Mouse (Mus musculus) erythroblast, adult 5-6 weeks (primary cell): ENCODE results near the gene Sh2d2a. TPM values are rescaled to one million over a fixed set of nuclear protein-coding genes. Genes with fewer than 3 reads are reported as not detected.
"Not testable (repeated sequence)": the region's sequence is repeated elsewhere in the genome, so short reads cannot be mapped to it uniquely, and the experiment has no call there.

Experiments
- ATAC-seq: replicated peaks from 2 replicates; pipeline ENCODE4 v1.8.0; 2016; ENCODE audit warnings: moderate number of reproducible peaks, mild to moderate bottlenecking, moderate TSS enrichment, inconsistent platforms; ENCODE audit not compliant: poor library complexity, low FRiP score, severe bottlenecking
- total RNA-seq, 2 experiments: library from RNA; stranded (forward) in 1 of 2; stranded (reverse) in 1 of 2; fragments of 150-400 nt in 1 of 2; fragments of 200-764, 138-1000 nt in 1 of 2; gene quantifications; 2 replicates each; pipeline versions ENCODE4 v1.2.3 to v1.2.4; 2015 to 2017; ENCODE audit warnings: low replicate concordance in 2 of 2

The Sh2d2a gene
- not detected in 2 replicates for total RNA-seq (2015; ENCODE audit: low replicate concordance)
- total RNA-seq (2017; ENCODE audit: low replicate concordance), result not detected in 2 replicates

DNA sequence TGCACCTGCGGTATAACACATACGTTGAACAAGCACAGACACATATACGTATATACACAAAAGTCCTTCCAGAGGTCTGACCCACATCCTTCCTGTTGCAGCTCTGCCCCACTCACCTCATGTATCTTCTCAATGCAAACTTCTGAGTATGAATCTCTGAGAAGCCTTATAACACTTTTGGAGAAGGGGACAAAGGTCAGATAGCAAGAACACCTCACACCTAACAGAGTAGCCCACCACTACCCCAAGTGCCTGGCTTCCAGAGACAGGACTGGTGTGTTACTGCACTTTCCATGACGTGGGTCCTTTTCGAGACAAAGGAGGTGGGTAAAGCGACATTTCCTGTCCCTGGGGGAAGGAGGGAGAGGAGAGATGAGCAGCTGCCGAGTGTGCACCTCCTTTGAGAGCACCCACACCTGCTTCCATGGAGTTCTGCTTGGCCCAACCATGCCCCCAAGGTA, at the start of gene Sh2d2a:
Sh2d2a (plus strand) TSS at position 106 of the 461 bp plus-strand sequence.
- ATAC-seq, result no peak

DNA sequence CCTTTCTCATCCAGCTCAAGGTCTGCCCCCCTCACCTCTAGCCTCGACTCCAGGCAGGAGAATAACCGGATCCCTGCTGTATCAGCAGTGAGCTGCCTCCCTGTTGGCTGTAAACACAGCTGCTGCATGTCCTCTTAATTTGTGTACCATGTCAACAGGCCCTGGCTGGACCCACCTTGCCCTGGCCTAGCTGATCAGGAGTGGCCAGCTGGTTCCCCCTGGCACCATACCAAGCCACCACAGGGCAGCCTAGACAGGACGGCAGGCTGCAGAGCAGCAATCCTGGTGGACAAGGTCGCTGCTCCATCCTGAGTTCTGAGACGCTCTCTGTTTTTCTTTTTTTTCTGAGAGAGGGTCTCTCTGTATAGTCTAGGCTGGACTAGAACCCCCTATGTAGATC, 44.9 kb upstream of the Sh2d2a start:
- ATAC-seq, result no peak

DNA sequence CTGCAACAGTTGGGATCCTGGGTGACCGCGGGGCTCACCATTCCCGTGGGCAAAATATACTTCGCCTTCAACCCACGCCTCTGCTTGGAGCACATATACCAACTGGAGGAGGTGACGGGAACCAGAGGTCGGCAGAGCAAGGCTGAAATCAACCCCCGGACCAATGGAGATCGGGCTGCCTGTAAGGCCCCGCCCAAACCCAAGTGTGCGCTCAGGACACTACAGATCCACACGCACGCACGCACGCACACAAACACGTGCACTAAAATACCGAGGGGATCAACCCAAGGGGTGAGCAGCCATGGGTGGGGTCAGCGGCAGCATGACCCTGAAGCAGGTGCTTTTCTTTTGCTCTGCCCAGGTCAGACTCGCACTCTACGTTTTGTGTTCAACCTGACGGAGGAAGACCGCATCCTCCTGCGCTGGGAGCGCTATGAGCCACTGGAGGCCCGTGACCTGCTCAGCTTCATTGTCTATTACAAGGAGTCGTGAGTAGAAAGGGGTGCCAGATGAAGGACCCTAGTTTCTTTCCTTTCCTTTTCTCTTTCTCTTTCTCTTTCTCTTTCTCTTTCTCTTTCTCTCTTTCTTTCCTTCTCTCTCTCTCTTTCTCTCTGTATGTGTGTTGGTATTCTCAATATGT, 42.4 kb upstream of the Sh2d2a start:
- no peak for ATAC-seq

DNA sequence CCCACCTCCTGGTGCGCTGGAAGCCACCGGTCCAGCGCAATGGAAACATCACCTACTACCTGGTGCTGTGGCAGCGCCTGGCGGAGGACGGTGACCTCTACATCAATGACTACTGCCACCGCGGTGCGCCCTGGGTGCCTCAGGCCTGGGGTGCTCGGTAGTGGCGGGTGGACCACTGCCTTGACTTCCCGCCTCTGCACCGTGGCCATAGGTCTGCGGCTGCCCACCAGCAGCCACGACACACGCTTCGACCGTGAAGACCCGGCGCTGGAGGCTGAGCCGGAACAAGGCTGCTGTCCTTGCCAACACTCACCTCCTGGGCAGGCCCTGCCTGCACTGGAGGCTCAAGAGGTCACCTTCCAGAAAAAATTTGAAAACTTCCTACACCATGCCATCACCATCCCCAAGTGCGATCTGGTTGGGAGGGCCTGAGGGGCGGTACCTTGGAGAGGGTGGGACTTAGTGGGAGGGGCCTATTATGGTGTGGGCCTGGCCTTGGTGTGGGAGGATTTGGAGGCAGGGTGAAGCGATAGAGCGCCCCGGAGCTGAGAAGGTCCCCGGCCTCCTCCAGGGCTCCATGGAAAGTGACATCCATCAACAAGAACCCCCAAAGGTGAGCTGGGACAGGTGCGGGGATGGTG, 37.1 kb upstream of the Sh2d2a start:
- ATAC-seq, result no peak

DNA sequence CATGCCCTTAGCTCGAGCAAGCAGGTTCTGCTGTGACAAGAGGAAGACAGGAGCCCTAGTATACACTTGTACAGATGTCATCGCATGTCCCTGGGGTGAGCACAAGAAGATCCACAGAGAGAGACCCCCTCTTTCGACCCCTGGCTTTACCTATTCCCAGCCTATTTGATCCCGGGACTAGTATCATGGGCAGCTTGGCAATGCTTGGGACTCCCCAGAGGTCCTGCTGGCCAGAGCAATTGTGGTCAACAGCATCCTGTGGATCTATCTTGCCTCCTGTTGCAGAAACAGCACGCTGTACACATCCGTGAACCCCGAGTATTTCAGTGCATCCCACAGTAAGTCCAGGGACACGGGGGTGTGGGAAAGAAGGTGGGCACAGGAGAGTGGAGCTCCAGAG, 35.3 kb upstream of the Sh2d2a start:
- no peak for ATAC-seq

DNA sequence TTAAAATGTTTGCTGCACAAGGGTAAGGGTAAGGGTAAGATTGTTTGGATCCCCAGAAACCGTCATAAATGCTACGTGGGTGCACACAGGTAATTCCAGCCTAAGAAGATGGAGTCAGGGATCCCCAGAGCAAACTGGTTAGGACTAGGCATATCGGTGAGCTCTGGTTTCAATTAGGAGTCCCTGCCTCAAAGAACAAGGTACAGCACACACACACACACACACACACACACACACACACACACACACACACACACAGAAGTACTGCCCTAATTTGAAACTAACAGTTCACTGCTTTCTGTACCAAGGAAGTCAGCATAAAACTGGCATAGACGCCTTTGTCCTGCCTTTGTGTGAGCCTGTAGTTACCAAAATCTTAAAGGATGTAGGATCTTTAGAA, 34.1 kb upstream of the Sh2d2a start:
- ATAC-seq, result no peak

DNA sequence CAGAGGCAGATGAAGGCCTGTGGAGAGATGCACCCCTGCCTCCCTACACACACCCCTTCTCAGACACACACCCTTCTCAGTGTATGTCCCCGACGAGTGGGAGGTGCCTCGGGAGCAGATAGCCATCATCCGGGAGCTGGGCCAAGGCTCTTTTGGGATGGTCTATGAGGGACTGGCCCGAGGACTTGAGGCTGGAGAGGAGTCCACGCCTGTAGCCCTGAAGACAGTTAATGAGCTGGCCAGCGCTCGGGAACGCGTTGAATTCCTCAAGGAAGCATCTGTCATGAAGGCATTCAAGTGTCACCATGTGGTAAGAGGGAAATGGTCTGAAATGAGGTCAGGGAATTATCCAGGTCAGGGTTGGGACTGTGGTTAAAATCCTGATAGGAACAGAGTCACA, 33.7 kb upstream of the Sh2d2a start:
- no peak for ATAC-seq

DNA sequence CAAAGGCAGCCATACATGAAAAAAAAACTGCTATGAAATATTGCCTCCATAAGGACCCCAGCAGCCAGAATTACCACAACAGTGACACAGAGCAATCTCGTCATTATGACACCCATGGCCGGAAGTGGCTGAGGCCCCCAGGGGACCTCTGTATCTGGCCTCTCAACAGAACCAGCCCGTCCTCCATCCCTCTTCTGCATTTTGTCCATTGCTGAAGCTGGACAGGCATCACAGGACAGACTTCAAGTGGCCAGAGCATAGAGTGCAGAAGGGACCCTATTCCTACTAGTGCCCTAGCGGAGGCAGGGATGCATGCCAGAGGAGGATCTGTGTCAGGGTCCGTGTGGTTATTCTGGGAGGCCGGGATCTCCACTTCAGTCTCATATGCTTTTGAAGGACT, 30.4 kb upstream of the Sh2d2a start:
- ATAC-seq, result no peak

DNA sequence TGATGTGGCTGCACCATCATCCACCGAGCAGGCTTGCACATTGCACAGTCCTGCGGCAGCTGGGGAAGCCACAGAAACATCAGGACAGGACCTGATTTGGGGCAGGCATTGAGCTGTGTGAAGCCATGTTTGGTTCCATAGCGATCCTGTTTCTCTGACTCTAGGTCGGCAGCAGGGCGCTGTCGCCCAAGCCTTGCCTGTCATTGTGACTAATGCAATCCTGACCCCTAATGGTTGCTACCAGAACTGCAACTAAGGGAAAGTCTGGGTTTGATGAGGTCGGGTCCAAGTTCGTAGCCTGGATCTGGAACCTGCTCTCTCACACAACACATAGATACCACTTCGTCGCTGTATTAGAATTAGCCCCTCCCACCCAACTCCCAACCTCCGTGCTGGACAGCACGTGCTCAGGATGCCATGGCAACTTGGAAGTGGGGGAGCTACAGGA, 29.9 kb upstream of the Sh2d2a start:
- ATAC-seq, result peak; percentile 80

DNA sequence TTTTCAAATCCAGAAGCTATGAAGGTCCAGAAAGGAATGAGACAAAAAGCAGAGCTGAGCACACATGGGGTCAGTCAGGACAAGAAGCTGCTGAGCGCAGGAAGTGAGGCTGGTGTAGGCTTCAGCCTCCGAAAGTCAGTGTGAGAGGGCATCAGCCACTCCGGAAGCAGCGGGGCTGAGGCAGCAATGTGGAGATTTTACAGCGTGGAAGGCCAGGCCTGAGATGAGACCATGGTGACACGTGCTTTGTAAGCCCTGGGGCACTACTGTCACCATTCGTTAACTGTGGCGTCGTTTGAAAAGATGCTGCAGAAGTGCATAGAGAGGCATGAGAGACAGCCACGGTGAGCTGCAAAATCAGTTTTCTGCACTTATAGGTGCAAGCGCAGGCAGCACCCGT, 28.3 kb upstream of the Sh2d2a start:
- ATAC-seq, result no peak

DNA sequence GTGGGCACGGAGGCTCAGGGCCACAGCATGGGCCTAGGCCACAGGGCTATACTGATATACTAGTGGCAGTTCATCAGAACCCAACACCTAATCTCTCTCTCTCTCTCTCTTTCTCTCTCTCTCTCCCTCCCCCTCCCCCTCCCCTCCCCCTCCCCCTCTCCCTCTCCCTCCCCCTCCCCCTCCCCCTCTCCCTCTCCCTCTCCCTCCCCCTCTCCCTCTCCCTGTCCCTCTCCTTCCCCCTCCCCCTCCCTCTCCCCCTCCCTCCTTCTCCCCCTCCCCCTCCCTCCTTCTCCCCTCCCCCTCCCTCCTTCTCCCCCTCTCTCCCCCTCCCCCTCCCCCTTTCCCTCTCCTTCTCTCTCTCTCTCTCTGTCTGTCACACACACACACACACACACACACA, 22.3 kb upstream of the Sh2d2a start, which contains the start of gene Pear1:
Pear1 (minus strand) TSS at position 101 of the 400 bp plus-strand sequence.
- not testable (repeated sequence) for ATAC-seq

DNA sequence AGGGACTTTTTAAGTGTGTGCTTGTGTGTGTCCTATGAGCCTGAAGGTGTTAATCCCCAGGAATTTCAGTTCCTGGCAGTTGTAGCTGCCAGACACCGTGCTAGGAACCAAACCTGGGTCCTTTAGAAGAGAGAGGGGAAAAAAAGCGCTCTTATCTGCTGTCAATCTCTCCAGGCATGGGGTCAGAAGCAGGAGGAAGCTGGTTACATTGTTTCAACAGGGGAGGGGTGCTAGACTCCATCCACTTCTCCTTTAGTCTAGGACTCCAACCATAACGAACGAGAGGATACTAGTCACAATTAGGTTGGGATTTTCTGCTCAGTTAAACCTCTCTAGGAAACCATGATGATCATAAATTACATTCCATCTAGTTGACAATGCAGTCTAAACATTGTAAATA, 18.1 kb upstream of the Sh2d2a start:
- no peak for ATAC-seq

DNA sequence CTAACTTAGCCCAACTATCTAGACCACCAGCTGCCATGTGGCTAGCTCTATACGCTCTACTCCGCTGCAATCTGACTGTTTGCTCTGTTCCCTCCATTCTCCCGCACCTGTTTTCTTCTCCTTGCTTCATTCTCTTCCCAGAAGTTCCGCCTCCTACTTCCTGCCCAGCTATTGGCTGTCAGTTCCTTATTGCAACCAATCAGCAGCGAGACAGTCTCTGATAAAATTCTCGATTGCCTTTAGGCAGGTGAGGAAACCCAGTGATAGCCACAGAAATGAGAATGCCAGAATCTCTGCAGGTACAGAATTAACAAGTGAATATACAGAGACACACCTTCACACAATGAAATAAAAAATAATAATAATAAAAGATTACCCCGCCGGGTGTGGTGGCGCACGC, 17.5 kb upstream of the Sh2d2a start:
- ATAC-seq, result no peak

DNA sequence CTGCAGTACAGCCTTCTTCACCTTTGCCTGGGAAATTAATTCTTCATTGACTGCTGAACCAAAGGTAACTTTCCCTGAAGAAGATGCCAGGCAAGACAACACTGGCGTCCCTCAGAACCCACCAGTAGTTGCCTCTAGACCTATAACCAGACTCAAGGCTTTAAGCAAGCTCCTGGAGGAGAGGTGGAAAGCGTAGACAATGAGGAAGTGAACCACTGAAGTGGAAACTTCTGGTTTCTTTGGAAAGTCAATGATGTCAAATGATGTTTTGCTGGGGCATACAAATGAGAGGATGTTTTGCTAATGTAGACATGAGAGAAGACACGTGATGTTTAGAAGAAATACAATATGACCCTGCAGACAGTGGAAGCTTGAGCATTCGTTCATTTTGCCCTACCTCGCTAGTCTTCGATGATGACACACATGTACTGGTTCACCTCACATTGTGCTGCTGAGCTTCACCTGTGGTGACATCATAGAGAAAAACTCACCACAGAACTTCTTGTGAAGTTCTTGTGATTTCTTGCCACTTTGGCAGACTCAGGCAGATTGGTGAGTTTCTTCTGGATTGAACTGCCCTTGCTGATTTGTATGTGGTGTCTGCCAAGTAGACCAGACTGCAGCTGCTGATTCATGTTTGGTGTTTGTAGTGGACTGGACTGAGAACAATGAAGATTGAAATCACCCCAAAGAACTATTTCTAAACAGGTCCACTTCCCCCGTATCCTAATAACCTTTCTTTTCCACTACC, 14.3 kb upstream of the Sh2d2a start:
- ATAC-seq, result no peak

DNA sequence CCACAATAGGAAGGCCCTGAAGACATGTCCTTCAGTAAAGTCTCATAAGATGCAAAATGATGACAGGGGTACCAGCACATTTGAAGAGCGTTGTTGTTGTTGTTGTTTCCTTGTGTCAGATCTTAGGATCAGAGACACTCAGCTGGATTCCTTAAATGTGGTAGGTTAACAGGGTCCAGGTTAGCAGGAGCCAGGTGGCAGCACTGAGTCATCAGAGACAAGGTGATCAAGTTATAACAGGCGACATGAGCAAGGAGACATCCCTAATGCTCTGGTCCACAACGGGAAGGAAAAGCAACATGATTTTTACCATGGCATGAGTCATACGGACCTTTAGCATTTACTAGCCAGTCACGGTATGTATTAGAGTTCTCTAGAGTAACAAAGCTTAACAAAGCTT, 13.1 kb upstream of the Sh2d2a start:
- no peak for ATAC-seq

DNA sequence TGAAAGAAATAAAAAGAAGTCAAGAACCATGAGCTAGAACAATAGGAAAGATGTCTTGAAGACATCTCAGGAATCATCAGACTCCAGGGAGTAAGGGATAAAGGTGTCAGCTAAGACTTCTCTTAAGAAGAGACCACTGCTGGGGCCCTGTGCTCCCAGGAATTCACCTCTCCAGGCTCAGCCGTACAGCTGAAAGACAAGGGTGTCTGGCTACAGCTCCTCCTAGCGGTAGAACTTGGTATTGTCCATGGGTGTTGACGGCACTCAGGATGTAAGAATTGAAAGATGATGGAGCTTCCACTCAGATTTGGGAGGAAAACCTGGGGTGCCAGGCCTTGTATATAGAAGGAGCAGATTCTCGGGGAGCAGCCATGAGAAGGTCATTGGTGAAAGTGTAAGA, 7.9 kb upstream of the Sh2d2a start:
- ATAC-seq, result peak; percentile 88

DNA sequence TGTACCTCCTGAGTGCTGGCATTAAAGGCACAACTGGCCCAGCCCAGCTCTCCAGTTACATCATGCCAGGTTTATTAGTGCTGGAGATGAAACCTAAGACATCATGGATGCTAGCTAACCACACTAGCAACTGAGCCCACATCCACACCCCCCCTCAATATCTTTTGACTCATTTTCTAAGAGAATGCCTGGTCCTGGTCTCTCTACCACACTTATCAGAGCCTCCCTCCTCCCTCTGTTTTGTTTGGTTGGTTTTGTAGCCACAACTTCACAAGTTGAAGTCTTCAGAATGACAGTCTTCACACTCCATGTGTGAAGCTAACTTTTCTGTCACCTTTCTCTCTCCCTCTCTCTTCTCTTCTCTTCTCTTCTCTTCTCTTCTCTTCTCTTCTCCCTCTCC, 5.7 kb upstream of the Sh2d2a start:
- ATAC-seq, result no peak

DNA sequence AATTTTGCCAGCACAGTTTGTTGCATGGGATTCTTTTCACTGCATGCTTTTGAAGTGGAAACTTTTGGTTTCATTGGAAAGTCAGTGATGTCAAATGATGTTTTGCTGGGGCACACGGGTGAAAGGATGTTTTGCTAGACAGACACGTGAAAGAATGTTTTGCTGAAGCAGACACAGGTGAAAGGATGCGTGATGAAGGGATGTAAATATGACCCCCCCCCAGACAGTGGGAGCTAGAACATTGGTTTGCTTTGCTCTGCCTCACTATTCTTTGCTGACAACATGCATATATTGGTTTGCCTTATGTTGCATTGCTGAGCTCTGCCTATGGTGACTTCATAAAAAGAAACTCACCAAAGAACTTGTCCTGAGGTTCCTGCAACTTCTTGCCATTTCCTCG, 1.6 kb upstream of the Sh2d2a start:
- no peak for ATAC-seq

DNA sequence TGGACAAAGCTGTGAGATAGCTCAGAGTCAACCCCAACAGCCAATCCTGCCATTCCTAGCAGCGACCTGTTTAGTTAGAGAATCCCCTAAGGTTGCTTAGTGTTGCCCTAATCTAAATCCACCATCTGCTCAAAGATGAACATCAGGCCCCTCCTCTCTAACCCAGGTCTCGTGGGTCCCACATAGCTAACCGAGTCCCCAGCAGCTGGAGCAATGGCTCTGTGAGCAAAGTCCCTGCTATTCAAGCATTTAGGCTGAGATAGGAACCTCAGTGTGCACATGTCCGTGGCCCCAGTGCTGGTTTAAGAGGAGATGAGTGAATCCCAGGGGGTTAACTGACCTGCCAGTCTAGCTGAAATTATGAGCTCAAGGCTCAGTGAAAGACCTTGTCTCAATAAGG, 369 bp upstream of the Sh2d2a start:
- no peak for ATAC-seq

DNA sequence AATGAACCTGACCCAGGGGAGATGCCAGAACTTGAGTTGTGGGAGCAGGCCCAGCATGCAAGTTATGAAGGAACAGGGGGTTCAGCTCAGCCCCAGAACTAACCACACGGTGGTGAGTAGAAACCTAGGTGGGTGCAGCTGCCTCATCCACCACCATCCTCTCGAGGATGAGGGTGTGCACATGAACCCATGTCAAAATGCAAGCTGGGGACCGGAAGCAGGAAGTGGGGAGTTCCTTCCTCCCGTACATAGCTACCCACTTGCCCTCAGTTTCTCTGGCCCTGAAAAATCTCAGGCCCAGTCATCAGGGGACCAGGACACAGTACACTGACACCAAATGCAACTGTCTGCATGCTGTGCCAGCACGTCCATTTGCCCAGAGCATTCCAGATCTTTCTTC, 1.1 kb downstream of the Sh2d2a start:
- no peak for ATAC-seq

DNA sequence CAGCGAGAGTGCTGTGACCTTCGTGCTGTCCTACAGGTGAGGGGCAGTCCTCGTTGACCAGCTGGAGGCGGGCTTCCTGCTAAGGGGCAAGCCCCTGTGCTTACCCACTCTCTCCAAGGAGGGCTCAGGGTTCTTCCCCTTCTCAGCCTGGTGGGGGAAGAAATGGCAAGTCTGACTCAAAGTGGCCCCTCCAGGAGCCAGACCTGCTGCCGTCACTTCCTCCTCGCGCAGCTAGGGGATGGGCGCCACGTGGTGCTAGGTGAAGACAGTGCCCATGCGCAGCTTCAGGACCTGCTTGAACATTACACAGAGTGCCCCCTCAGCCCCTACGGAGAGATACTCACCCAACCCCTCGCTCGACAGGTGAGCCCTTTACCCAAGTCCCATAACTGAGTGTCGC, 2.6 kb downstream of the Sh2d2a start:
- ATAC-seq, result no peak
